Mouse (Mus musculus) liver, postnatal 0 days (tissue): ENCODE results near the gene Guk1. TPM values are rescaled to one million over a fixed set of nuclear protein-coding genes. Genes with fewer than 3 reads are reported as not detected.

Experiments used
- ATAC-seq: fragments of 200-750 bp; cut with Nextera tagmentation; 2 replicates; pipeline ENCODE4 v1.8.0; 2017; ENCODE audit warnings: mild to moderate bottlenecking, moderate library complexity
- DNase-seq: peaks from one replicate; pipeline ENCODE4 v3.0.0-alpha.2; 2016
- H3K27ac ChIP-seq: fragments of 300-500 bp; sonication (generic); 2 replicates; pipeline ENCODE4 v1.5.1; 2014; ENCODE audit warnings: antibody characterized with exemption, moderate library complexity, mild to moderate bottlenecking, low read depth
- H3K27me3 ChIP-seq: fragments of 300-500 bp; sonication (generic); 2 replicates; pipeline ENCODE4 v1.6.1; 2014; ENCODE audit warnings: low read length, control low read depth, mixed read lengths; ENCODE audit not compliant: insufficient read depth
- H3K36me3 ChIP-seq: fragments of 300-500 bp; sonication (generic); replicated peaks from 2 replicates; pipeline ENCODE4 v1.6.1; 2014; ENCODE audit warnings: mild to moderate bottlenecking, control low read depth, low read length, moderate library complexity, mixed read lengths; ENCODE audit not compliant: insufficient read depth
- H3K4me1 ChIP-seq: fragments of 300-500 bp; sonication (generic); 2 replicates; pipeline ENCODE4 v1.6.1; 2014; ENCODE audit warnings: antibody characterized with exemption, mild to moderate bottlenecking, control low read depth; ENCODE audit not compliant: insufficient read depth
- H3K4me2 ChIP-seq: fragments of 300-500 bp; sonication (generic); 2 replicates; pipeline ENCODE4 v1.6.1; 2014; ENCODE audit warnings: low read depth, mild to moderate bottlenecking, low read length, moderate library complexity, mixed read lengths
- H3K4me3 ChIP-seq: fragments of 300-500 bp; sonication (generic); 2 replicates; pipeline ENCODE4 v1.5.1; 2014; ENCODE audit warnings: low read depth, low read length
- H3K9ac ChIP-seq: fragments of 300-500 bp; sonication (generic); replicated peaks from 2 replicates; pipeline ENCODE4 v1.6.1; 2014; ENCODE audit warnings: mild to moderate bottlenecking, moderate library complexity
- H3K9me3 ChIP-seq: fragments of 300-500 bp; sonication (generic); 2 replicates; pipeline ENCODE4 v1.6.1; 2016; ENCODE audit warnings: mild to moderate bottlenecking, control low read depth, low read length, mixed read lengths
- CTCF ChIP-seq: sonication (generic); IDR thresholded peaks from 2 replicates; pipeline ENCODE4 v1.5.1; 2016; ENCODE audit warnings: antibody characterized with exemption, low read depth
- EP300 ChIP-seq: IDR thresholded peaks from 2 replicates; pipeline ENCODE4 v1.6.1; 2016; ENCODE audit warnings: antibody characterized with exemption, low read depth, mild to moderate bottlenecking
- WGBS: fragments of 180-500 bp; shearing (Covaris S2); extraction: QIAGEN DNeasy Blood & Tissue Kit; methylation state at CpG from one replicate; pipeline ENCODE4 v1.1.7; 2014; ENCODE audit not compliant: insufficient replicate concordance; 5-methylcytosine and 5-hydroxymethylcytosine counted together
- polyA plus RNA-seq: library from polyadenylated mRNA; unstranded; fragments of >200 nt; fragmentation: Nextera tagmentation; extraction: Ambion mirVana; gene quantifications from 2 replicates; pipeline ENCODE4 v1.2.1, GENCODE M21; 2015

The Guk1 gene
- polyA plus RNA-seq, 1 experiment from 2014 or later, result 59.5 TPM

DNA sequence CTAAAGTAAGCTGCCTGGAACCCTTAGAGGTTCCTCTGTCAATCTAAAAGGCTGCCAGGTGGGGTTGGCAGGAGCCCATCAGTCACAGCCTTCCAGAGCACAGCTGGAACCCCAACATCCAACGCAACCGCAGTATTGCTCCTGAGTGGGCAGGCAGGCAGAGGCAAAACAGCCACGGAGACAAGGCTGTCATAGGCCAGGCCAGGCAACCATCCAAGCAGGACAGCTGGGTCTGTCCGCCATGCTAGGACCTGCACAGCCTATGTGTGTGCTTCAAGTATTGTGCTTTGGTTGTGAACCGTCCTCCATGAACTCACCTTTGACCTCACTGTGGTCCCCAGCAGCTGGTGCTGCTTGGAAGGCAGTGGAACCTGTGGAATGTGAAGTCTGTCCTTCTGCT lies 36.1 kb downstream of the Guk1 start:
- WGBS, result 94% methylated on average over 5 of the region's 5 CpGs
- TF ChIP-seq CTCF (no peak), EP300 (no peak)
- DNase-seq, result no peak
- no peak overlapping the region for H3K9ac ChIP-seq
- no peaks in the 10 kb centered on the region for H3K4me1 ChIP-seq
- no peak overlapping the region for H3K4me2 ChIP-seq
- no peaks in the 10 kb centered on the region for H3K9me3 ChIP-seq
- H3K36me3 ChIP-seq, result peaks cover 35% of the 10 kb centered on the region
- no peaks in the 10 kb centered on the region for H3K27me3 ChIP-seq
- no peak overlapping the region for H3K27ac ChIP-seq
- no peak overlapping the region for H3K4me3 ChIP-seq
- no peak for ATAC-seq

DNA sequence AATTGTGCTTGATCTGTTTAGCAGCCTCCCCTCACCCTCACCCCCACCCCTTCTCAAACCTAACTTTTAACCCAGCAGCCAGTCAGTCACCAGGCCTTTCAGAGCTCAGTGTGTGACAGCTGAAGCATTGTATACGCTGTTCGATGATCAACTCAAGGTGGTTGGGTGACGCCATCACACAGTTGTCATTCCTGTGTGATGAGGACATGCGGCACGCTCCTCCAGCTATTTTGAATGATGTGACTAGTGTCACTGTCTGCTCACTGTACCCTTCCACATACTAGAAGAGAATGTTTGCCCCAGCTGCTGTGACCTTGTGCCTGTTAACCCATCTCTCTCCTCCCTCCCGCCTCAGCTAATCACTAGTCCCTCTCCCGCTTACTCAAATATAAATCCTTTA lies 37.8 kb downstream of the Guk1 start:
- Histone ChIP-seq H3K4me3 (no peak overlapping the region), H3K27ac (no peak overlapping the region), H3K9me3 (no peaks in the 10 kb centered on the region), H3K36me3 (peaks cover 31% of the 10 kb centered on the region), H3K4me2 (no peak overlapping the region), H3K27me3 (no peaks in the 10 kb centered on the region), H3K4me1 (no peaks in the 10 kb centered on the region), H3K9ac (no peak overlapping the region)
- no peak for ATAC-seq
- DNase-seq, result no peak
- TF ChIP-seq CTCF (no peak), EP300 (no peak)
- WGBS, result 75% methylated on average over 7 of the region's 7 CpGs

DNA sequence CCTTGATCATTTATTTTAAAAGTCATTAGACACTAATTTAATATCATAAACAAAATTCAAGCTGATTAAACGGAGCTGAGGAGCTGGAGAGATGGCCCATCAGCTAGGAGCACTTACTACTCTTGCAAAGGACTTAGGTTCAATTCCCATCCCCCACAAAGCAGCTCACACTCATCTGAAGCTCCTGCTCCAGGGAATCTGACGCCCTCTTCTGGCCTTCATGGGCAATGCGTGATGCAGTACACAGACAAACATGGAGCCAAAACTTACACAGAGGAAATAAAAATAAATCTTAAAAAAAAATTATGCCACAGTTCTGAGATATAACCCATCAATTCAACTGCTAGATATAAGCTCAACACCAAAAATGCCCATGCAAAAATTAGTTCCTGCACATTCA lies 40.3 kb downstream of the Guk1 start:
- DNase-seq (no peak), ATAC-seq (no peak)
- WGBS, result 42% methylated on average over 3 of the region's 3 CpGs

GRCm38 (mm10) chr11:59149302-59149701 lies 42.7 kb downstream of the Guk1 start:
- Histone ChIP-seq H3K36me3 (no peaks in the 10 kb centered on the region), H3K27ac (no peak overlapping the region), H3K4me2 (no peak overlapping the region), H3K4me1 (no peaks in the 10 kb centered on the region), H3K27me3 (no peaks in the 10 kb centered on the region), H3K4me3 (no peak overlapping the region), H3K9me3 (no peaks in the 10 kb centered on the region), H3K9ac (no peak overlapping the region)
- ATAC-seq (no peak), DNase-seq (no peak)
- 66% methylated on average over 3 of the region's 3 CpGs for WGBS
- TF ChIP-seq CTCF, result no peak
- TF ChIP-seq EP300, result no peak

More for the DNA sequence above, 40.3 kb downstream of the Guk1 start:
- TF ChIP-seq EP300, result no peak
- peak; percentile 58 for TF ChIP-seq CTCF
- Histone ChIP-seq H3K36me3 (peaks cover 7% of the 10 kb centered on the region; the same call in 1 of the 2 replicates), H3K9ac (no peak overlapping the region), H3K27me3 (no peaks in the 10 kb centered on the region), H3K4me2 (no peak overlapping the region), H3K9me3 (no peaks in the 10 kb centered on the region), H3K27ac (no peak overlapping the region), H3K4me1 (no peaks in the 10 kb centered on the region), H3K4me3 (no peak overlapping the region)

DNA sequence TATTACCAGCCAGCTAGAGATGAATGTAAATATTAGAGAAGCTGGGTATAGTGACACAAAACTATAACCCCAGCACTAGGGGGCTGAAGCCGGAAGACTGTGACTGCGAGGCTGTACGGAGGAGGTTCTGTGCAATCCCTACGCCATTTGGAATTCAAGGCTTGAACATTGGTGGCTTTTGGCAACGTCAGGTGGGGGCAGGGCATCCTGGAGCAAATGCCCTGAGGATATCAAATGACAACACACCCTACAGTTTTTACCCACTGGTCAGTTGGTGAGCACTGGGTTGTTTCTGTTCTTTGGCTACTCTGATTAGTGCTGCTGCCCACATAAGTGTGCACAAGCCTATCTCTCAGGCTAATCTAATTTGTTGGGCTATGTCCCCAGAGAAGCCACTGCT lies 49.0 kb downstream of the Guk1 start:
- WGBS, result 72% methylated on average over 5 of the region's 5 CpGs
- no peak for ATAC-seq
- H3K4me3 ChIP-seq, result no peak overlapping the region

GRCm38 (mm10) chr11:59141772-59142370 lies 50.1 kb downstream of the Guk1 start:
- Histone ChIP-seq H3K4me1 (peaks cover 3% of the 10 kb centered on the region; the same call in 1 of the 2 replicates), H3K9me3 (no peaks in the 10 kb centered on the region), H3K4me2 (peak overlapping the region; percentile 53), H3K9ac (no peak overlapping the region), H3K27me3 (peaks cover 8% of the 10 kb centered on the region), H3K36me3 (no peaks in the 10 kb centered on the region), H3K27ac (no peak overlapping the region), H3K4me3 (no peak overlapping the region)
- ATAC-seq, result no peak
- 5% methylated on average over 14 of the region's 14 CpGs for WGBS
- peak; percentile 52 for DNase-seq
- TF ChIP-seq CTCF (no peak), EP300 (no peak)

More for the DNA sequence above, 49.0 kb downstream of the Guk1 start:
- H3K27me3 ChIP-seq, result no peaks in the 10 kb centered on the region
- no peaks in the 10 kb centered on the region for H3K9me3 ChIP-seq
- peaks cover 3% of the 10 kb centered on the region; the same call in 1 of the 2 replicates for H3K4me1 ChIP-seq
- no peak overlapping the region for H3K9ac ChIP-seq
- H3K36me3 ChIP-seq, result no peaks in the 10 kb centered on the region
- no peak overlapping the region for H3K4me2 ChIP-seq
- no peak for DNase-seq
- no peak overlapping the region for H3K27ac ChIP-seq
- TF ChIP-seq EP300 (no peak), CTCF (no peak)
